Mouse (Mus musculus): ENCODE results near the gene Plaur. TPM values are rescaled to one million over a fixed set of nuclear protein-coding genes. Genes with fewer than 3 reads are reported as not detected.

Gene Plaur
- total RNA-seq (2021): 1 to 10 TPM in 1 of 2 experiments, under 1 TPM in 1; 0.59 to 1.5 TPM
- long read RNA-seq, experiment 1, partial matches to known transcripts: 1 of 3 reads
- long read RNA-seq, experiment 1, other reads (novel, unspliced or antisense): 0 of 3 reads
- long read RNA-seq, experiment 2, partial matches to known transcripts: 1 of 2 reads
- long read RNA-seq, experiment 2, other reads (novel, unspliced or antisense): 0 of 2 reads

DNA sequence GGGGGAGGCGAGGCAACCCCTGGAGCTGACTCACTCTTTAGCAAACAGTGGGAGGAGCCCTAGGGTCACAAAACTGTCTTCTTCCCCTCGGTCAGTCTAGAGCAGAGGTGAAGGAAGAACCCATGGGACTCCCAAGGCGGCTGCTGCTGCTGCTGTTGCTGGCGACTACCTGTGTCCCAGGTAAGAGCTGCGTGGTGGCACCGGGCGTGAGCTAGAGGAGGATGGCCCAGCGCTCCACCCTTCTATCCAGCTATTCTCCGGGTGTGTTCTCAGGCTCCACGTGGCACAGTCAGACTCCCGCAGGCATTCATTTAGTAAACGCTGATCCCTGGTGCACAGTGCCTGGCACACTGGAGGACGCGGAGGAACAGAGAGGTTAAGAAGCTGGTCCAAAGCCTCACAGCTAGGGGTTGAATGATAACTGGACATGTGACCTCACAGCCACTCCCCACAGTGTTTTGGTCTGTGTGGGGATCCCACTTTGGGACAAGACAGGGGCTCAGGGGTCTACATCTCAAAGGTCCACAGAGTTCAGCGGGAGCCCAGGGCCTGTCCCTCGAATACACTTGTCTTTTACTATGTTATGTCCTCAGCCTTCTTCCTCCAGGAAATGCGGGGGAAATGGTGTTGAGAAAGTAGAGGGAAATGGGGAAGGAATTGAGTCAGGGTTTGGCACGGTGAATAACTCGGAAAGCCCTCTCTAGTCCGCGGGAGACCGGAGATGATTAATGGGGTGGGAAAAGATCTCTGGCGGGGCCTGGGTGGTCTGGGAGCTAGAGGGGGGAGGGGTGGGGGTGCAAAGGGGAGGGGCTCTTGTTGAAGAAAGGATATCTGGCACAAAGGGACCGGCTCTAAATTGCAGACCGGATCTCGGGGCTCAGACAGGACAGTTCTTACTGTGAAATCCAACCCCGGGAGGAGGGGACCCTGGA, at the start of gene Plaur:
Plaur (plus strand) TSS at position 97 of the 932 bp plus-strand sequence.
- DNase-seq (ENCODE audit: low spot score in 2 of 2): no peak

DNA sequence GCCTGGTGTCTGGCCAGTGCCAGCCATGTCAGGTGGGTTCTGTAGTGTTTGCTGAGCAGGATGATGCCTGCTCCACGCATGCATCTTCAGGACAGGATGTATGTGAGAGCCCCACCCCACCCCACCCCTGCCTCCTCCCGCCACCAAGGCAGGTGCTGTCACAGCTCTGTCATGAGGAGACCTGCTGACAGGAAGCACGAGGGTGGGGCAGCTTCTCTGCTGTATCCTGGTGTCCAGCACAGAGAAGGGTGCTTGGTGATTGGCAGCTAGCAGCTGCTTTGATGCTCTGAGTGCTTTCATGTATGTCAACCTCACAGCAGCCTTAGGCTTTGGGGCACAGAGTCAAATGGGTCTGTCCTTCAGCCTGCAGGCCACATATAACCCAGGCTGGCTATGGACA, 48.7 kb upstream of the Plaur start:
- no peak for DNase-seq (ENCODE audit: low spot score in 2 of 2)

DNA sequence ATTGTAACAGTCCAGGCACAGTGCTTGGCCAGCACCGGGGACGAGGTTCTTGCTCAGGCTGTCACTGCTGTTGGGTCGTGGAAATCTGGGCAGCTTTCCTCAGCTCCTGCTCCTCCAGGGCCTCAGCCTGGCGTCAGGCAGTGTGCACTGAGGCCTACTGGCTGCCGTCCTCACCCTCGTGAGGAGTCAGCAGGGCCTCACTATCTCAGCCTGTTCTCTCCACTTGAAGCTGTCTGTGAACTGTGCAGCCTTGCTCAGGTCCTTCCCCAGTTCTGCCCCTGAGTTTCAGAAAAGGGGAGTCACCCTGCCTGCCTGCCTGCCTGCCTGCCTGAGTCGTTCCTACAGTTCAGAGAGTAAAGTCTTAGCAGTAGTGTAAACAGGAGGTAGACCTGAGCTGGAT, 47.0 kb upstream of the Plaur start:
- no peak for DNase-seq (ENCODE audit: low spot score in 2 of 2)

DNA sequence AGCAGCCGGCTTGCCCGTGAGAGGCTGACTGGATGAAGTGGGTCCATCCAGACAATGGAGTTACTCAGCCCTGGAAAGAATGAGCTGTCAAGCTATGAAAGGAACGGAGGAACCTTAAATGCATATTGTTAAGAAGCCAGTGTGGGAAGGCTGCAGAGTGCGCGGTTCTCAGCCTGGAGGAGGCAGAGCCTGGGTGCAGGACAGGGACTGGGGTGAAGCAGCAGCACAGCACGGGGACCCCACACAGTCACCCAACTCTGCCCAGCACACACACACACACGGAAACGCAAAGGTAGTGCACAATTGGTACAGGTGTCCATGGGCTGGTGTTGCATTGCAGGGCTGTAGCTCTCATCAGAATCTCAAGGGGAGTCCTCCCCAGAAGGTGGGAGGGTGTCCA, 42.7 kb upstream of the Plaur start:
- DNase-seq (ENCODE audit: low spot score in 2 of 2): no peak

DNA sequence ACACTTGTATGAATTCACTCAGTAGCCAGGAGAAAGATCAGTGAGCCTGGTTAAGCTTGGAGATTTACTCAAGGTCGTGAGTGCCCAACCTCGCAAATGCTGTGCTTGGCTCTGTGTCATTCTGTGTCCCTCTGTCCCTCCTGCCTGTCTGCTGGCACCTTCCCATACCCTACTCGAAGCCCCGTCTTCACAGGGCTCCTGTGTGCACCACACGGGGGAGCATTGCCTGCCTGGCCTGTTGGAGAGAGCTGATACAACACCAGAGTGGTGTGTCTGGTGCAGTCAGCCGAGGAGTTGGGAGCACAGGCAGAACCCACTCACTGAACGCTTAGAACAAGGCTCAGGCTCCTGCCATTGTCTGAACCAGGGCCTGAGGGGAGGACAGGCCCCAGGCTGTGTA, 40.6 kb upstream of the Plaur start:
- no peak for DNase-seq (ENCODE audit: low spot score in 2 of 2)

DNA sequence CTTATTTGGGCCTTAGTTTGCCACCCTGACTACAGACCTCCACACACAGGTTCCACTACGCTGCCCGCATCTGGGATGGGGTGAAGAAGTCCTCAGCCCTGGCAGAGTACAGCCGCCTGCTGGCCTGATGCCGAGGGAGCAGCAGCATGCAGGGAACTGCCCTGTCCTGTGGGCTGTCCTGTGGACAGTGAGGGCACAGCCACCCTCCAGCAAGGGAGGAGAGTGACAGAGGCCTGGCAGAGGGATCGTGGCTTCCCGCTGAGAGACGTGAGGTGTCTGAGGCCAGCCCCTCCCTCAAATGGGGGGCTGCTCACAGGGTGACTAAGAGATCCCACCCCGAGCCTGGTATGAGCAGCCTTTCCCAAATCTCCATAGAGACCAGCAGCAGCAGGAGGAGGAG, 40.0 kb upstream of the Plaur start:
- DNase-seq (ENCODE audit: low spot score in 2 of 2): no peak

DNA sequence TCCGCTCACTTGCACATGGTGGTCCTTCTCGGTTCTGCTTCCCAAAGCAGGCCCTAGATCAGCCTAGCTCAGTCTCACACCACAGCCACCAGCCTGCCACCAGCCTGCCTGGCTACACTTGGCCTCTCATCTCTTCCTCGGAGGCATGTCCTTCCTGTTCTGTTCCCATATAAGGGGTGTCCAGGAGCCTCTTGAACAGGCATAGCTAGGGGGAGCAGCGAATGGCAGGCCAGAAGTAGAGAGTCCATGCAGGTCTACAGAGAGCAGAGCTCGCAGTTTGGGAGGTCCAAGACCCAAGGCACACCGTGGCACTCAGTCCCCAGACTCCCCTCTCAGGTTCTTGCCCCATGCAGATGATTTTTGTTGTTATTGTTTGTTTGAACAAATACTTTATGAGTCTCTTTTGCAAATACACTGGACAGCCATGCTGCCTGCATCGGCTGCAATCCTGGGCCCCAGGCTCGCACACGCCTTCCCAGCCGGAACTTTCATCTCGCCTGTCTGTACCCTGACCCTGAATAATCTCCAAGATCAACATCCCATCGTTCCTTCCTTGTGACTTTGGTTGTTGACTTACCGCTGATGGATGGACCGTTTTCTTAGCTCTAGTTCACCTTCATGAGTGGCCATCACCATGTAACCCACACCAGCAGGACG, 39.0 kb upstream of the Plaur start:
- DNase-seq (ENCODE audit: low spot score in 2 of 2): no peak

DNA sequence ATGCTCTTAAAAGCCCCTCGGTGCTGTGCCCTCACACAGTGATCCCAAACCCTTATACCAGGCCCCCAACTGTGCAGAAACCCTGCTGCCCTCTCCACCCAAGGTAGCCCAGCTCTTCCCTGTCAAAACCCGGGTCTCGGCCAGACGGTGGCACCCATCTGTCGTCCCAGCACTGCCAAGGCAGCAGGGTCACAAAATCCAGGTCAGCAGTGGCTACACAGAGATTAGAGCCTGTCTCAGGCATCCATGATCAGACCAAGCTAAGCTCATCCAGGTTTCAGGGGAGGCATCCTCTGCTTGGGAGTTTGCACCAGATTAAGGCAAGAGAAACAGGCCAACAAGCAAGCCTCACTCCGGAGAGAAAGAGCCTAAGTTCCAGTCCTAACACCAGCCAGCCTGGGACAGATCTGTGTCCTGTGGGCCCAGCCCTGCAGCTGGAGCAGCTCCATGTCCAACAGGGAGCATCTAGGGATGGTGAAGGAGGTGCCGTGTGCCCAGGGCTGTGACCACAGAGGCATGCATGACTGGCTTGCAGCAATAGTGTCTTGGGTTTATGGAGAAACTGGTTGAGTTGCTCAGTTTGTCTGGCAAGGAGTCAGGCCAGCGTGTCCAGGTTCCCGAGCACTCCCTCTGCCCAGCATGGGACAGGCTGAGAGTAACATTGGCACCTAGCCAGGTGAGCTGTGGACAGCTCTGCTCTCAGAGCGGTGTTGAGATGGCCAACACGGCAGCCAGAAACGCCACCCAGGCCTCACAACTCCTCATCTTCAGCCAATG, 38.1 kb upstream of the Plaur start:
- DNase-seq (ENCODE audit: low spot score in 2 of 2): no peak

DNA sequence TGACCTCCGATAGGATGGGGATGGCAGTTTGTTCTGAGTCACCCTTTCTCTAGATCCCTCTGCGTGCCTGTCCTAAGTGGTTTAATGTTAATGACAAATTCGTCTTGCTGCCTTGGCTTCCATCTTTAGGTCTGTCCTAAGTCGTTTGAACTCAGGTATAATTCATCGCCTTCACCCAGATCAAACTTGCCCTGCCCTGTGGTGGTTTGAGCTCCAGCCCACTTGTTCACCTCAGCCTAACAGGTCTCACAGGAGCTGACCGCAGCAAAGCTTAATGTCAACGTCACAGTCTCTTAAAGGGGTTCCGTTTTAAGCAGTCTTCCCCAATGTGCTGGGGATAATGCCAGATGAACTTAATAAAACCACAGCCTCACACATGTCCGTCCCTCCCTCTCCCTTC, 36.4 kb upstream of the Plaur start:
- no peak for DNase-seq (ENCODE audit: low spot score in 2 of 2)

DNA sequence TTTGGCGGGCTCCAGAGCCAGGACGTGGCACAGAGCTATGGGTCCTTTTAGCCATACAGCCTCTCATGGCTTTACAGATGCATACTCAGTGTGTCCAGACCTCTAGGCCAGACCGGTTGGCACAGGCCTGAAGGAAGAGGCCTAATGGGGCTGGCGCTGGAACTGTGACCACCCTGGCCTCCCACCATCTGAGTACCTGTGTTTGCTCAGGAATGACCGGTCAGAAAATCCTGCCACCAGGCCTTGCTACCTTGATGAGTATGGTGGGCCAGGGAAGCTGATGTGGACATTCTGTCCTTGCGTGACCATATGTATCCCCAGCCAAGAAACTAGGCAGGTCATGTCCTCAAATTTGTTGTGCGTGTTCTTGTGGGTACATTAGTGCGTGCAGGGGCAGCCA, 35.1 kb upstream of the Plaur start:
- DNase-seq (ENCODE audit: low spot score in 2 of 2): no peak

DNA sequence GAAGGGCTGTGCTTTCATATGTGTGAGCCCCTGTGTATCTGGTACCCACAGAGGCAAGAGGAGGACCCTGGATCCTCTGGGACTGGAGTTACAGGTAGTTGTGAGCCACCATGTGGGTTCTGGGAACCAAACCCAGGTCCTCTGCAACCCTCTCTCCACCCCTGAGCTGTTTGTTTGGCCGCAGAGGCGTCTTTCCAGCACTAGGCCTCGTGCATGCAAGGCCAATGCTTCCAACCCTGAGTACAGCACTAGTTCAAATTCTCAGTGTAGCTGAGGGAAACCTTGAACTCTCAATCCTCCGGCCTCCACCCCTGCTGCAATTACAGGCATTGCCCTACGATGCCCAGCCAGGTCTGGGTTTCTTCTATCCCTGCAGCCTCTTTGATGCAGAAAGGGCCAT, 33.6 kb upstream of the Plaur start:
- DNase-seq (ENCODE audit: low spot score in 2 of 2): no peak

DNA sequence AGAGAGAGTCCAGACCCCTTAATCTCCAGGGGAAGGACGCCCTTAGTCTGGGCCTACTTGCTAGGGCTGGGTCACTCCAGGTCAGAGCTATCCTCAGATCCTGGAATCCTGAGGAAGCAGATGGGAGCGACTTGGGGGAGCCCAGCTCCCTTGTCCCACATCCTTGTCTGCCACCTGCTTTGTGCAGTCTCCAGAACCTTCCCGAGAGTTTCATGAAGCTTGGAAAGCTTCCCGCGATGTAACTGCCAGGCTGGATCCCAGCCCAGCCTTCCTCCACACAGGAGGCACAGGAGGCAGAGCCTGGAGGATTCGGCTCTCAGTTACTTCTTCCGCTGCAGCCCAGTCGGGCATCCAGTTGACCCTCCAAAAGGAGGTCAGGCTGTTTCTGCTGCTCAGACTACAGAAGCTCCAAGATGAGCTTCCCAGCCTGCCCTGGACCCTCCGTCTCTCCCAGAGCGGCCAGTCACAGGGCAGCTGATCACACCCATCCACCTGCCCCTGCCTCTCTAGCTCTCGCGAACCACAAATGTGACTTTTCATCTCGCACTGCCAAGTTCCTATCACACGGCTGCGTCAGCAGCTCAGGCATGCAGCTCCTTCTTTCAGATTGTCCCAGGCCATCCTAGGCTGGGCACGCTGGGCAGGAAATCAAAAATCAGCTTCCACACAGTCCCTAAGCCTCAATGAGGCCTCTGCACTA, 32.7 kb upstream of the Plaur start:
- peak; percentile 78 to 88 for DNase-seq (ENCODE audit: low spot score in 2 of 2)

DNA sequence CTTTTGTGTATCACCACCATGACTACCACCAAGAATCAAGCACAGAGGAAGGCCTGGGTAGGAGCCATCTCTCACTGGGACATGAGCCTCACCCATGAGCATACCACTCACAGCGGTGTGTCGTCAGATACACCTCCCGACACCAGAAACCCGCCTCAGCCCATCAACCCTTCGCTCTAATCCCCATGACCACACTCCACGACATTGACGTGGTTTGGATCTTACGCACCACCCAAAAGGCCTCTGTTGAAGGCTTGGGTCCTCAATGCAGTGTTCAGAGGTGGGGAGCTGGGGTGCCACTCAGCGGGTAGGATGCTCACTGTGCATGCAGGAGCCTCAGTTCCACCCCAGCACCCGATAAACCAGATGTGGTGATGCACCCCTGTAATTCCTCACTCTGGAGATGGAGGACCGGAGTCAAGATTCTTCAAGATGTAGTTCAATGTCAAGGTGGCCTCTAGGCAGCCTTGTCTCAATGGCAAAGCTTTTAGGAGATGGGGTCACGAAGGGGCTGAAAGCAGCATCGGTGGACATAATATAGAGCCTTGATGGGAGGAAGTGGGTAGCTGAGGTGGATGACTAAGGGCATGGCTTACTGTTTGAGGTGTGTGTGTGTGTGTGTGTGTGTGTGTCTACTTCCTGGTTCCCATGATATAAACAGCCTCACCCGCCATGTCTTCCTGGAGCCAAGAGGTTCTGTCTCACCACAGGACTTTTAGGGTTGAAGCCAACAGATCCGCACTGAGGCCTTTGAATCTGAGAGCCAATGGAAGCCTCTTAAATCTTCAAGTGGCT, 31.5 kb upstream of the Plaur start:
- DNase-seq (ENCODE audit: low spot score in 2 of 2): no peak

DNA sequence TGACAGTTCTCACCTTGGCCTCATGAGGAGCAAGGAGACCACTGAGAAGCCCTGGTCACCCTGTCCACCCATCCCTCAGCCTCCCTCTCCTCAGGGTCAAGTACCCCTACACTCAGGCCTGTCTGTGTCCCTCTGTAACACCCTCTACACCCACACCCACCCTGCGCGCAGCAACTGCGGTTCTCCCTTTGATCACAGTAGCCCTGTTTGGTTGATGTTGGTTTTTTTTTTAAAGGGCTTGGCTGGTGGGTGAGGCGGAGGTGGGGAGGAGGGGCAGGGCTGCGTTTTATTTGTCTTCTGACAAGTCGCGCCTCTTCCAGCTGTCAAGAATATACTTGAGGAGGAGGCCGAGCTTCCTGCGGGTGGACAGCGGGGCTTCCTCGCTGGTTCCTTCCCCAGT, 30.6 kb upstream of the Plaur start:
- DNase-seq (ENCODE audit: low spot score in 2 of 2): no peak

DNA sequence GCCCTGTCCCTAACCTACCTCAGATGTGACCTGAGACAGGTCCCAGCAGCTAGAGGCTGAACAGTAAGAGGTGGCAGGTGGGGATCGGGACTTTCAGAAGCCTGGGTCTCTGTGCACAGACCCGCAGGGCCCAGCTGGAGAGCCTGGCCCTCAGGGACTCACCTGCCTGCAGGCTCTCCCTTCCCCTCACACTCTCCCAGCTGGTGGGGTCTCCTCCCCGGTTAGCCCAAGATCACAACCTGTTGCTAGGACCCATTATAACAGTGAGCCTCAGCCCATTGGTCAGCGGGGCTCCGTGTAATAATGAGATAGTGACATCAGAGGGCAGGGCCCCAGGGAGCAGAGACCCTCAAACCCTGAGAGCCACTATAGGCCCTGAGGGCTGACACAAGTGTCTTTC, 27.0 kb upstream of the Plaur start:
- no peak for DNase-seq (ENCODE audit: low spot score in 2 of 2)

DNA sequence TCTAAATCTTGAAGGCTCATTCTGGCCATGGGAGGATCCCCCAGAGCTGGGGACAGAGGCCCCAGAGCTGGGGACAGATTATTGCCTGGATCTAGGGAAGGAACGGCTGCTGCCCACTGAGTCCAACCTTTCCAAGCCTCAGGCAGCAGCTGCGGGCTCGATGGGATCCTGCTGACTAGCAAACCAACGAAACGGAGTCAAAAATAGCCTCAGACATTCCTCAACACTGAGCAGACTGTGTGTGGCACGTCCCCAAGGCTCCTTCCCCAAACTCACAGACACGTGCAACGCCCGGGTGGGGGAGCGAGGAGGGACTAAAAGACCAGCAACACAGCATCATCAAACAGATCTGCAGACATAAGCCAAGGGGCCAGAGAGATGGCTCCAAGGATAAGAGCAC, 24.3 kb upstream of the Plaur start:
- DNase-seq (ENCODE audit: low spot score in 2 of 2): peak; percentile 54 to 70

DNA sequence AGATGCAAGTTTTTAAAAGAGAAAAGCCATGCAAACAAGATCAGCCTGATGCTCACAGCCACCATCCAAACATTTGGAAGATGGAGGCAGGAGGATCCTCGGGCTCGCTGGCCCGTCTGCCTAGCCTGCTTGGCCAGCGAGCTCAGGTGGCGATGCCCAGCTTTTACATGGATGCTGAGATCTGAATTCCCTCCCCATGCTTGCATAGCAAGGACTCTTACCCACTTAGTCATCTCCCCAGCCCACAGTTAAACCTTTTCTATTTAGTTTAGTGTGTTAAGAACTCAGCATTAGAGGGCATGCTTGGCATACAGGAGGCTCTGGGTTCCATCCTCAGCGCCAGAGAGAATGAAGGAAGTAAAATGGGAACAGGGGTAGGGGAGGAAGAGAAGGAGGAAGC, 23.1 kb upstream of the Plaur start:
- no peak for DNase-seq (ENCODE audit: low spot score in 2 of 2)

DNA sequence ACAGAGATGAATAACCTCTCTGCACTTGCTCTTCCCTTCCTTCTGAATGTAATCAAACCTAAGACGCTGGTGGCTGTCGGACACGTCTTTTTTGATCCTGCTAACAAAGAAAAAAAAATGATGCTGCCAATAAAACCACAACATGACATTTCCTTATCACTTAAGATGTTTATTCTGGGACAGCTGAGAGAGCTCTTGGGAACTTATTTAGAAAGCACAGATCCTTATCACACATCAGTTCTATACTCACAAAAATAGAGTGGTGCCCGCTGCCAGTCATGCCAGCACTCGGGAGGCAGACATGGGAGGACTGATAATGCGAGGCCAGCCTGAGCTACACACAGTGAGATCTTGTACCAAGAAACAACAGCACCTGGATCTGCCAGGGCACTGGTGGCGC, 22.4 kb upstream of the Plaur start:
- no peak for DNase-seq (ENCODE audit: low spot score in 2 of 2)

DNA sequence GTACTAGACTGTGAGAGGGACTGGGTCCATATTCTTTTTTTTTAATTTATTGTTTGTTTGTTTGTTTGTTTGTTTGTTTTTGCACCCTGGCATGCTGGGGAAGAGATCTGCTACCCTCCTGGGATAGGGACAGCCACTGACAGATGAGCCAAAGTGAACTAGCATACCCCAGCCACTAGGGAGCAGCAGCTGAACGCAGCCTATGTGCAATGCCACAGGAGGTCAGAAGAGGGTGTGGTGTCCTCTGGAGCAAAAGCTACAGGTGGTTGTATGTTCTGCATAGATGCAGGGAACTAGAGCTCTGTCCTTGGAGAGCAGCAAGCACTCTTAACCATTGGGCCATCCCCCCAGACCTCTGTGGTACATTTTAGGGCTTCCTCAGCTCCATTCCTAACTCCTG, 20.5 kb upstream of the Plaur start:
- peak in 1 of 2 experiments; percentile 57 for DNase-seq (ENCODE audit: low spot score in 2 of 2)

DNA sequence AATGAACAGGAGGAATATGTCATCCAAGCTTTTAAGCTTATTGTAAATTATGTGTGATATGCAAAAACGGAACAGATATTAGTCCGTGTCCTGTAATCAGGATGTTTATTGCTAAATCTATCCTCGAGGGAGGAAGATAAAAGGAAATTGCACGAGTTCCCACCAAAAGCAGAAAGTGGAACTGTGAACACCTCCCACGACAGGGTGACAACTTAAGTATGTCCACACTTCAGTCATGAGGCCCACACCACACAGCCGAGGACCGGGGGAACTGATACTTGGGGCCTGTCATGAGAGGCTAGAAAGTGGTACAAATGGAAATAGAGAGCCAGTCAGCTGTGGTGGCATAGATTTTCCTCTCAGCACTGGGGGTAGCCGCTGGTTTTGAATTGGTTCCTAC, 20.0 kb upstream of the Plaur start:
- no peak for DNase-seq (ENCODE audit: low spot score in 2 of 2)
